Mouse (Mus musculus): Measurements from ENCODE around the gene Rorb.

The Rorb gene

DNA sequence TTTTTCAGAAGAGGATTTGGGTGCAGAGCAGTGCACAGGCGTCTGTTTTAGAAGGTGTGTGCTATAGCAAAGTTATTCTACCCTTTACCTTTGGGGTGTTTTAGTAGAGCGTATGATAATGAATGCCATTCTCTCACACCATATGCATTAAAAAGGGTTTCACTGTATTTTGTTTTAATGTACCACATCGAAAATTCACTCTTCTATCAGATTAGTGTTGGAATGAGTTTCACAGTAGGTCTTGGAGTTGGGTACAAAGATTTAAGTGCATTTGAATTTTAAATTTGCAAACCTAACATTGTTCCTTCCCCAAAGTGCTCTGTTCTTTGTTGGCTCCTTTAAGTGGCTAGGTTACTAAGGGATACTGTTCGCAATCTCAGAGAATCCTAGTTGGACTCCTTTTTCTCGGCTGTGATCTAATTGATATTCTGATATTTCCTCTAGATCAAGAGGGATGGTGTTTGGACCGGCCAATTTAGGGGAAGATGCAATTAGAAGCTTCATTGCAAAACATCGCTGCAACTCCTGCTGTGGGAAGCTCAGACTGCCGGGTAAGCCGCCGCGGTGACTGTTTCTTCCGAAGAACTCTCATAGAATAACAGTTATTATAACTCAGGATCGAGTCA is 222.4 kb downstream of the Rorb start:
- no peak for DNase-seq (ENCODE audit: low spot score)

DNA sequence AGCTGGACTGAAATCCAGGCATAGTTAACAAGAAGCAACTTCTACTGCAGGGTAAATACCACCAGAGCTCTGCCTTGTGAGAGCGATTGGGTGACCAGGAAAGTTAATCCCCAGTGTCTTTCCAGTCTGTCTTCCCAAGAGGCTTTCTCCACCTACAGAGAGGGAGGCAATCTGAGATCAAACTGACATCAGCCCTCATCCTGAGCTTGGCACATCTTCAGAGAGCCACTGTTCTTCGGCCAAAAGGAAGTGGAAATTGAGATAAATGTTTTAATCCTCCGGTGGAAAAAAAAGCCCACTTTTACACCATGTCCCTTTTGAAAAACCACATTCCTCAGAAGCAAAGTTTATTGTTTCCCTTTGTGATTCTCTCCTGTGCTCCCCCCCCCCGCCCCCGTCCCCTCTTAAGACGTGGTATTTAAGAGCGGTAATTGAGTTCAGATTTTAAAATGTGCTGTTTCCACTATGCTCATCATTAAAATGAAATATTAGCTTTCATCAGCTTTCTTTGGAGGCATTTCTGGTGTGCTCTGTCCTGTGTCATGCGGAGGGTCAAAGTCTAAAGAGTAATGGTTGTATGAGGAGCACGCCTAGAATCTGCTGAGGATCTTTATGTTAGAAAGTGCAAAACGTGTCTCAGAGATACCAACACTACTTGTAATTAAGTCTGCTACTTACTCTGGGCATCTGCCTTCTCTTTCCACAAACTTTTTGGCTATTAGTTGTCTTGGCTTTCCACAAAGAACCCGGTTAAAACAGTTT is 223.2 kb downstream of the Rorb start:
- DNase-seq (ENCODE audit: low spot score) = no peak

DNA sequence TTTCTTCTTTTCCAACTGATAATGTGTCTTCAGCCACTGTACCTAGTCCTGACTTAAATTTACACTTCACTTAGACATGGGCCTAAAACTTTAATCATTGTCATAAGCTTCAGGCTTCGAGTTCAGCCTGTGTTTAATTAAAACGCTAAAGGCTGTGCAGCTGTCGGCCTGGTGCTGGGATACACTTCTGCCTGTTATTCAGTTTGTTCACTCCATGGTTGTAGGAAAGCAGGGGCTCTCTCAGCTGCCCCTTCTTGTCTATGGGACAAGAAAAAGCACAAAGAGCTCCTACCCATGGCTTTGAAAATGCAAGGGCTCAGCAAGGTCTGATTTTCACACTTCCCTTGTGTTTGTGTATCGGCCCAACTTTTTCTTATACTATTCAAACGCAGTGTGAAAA is 229.8 kb downstream of the Rorb start:
- DNase-seq (ENCODE audit: low spot score) = no peak

Measured in ovary, postnatal 14 days (tissue).